Mouse (Mus musculus): ENCODE data around the gene 4930455H04Rik.

DNA sequence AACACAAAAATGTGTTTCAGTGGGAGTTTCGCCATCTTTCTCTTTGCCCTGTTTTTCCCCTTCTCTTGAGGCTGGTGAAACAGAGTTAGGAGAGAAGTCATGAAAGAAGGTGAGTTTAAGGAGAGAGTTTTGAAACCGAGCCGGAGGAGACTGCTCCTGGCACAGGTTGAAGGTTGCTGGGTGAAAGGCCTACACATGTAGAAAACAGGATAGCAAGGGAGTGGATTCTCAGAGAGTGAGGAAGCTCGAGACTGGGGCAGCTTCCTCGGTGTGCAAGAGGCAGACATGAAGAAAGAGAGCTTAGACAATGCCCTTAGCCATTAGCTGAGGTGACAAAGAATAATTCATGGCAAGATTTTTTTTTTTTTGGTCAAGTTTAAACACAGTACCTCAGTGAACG, 14.7 kb upstream of the 4930455H04Rik start:
- TF ChIP-seq CTCF (IDR thresholded peaks at IDR 0.05; ENCODE audit: borderline replicate concordance, extremely low read depth, insufficient read depth, insufficient read length), result no peak
- TF ChIP-seq POLR2A (IDR thresholded peaks at IDR 0.05; ENCODE audit: borderline replicate concordance, extremely low read depth, insufficient read depth, insufficient read length, poor library complexity, severe bottlenecking), result no peak

All from brain, embryonic 14.5 days (tissue).